In genomic region chr11:106373998-106374397, GRCm38 (mm10) we compare ENCODE assay signal across 15 mouse cellular contexts. TPM values are rescaled to one million over a fixed set of nuclear protein-coding genes. Genes with fewer than 3 reads are reported as not detected.
DNase-seq lines count a peak whose midpoint lies in the region; ATAC-seq and TF ChIP-seq lines count a peak whose summit lies in the region.
"Had no signal": no experiment of that assay in that cellular context is flagged by ENCODE, and none has a peak within 500 bp of the region (broad histone marks: within the 10 kb centered on the region; RNA-seq: fewer than 3 reads in every experiment).

No protein-coding gene starts in this region.

- no peaks in the 10 kb centered on the region for H3K27me3 ChIP-seq in heart, embryonic 14.5 days (ENCODE audit: control insufficient read depth, insufficient read depth, low read length)
- no peaks in the 10 kb centered on the region for H3K27me3 ChIP-seq in lung, embryonic 15.5 days
- H3K27me3 ChIP-seq in embryonic facial prominence, embryonic 13.5 days, result no peaks in the 10 kb centered on the region
- peaks cover 41% of the 10 kb centered on the region for H3K27me3 ChIP-seq in myocyte (ENCODE audit: control insufficient read depth, insufficient read depth, insufficient read length)
- H3K27me3 ChIP-seq: hindbrain, embryonic 12.5 days; midbrain, embryonic 12.5 days had no signal

- peak overlapping the region in 1 of 2 experiments; percentile 28; a peak in 1 of 4 replicates for H3K27ac ChIP-seq in heart, embryonic 14.5 days (replicated peaks in 1 of 2; ENCODE audit: control insufficient read depth in 1 of 2, insufficient read depth in 1 of 2, low read depth in 2 of 2, low read length in 2 of 2)
- peak overlapping the region; percentile 77 for H3K27ac ChIP-seq in lung, embryonic 15.5 days
- 0 out of 2 replicates have a peak overlapping the region, but pooled peaks have one; percentile 39 for H3K27ac ChIP-seq in embryonic facial prominence, embryonic 13.5 days
- H3K27ac ChIP-seq: hindbrain, embryonic 12.5 days; midbrain, embryonic 12.5 days had no signal

- no peak overlapping the region for H3K4me3 ChIP-seq in heart, embryonic 14.5 days (ENCODE audit: control insufficient read depth in 1 of 2, insufficient read depth in 1 of 2, low read depth in 1 of 2, low read length in 2 of 2)
- no peak overlapping the region for H3K4me3 ChIP-seq in lung, embryonic 15.5 days
- no peak overlapping the region for H3K4me3 ChIP-seq in embryonic facial prominence, embryonic 13.5 days
- no peak overlapping the region for H3K4me3 ChIP-seq in myocyte
- H3K4me3 ChIP-seq: hindbrain, embryonic 12.5 days; midbrain, embryonic 12.5 days had no signal

- no peak for DNase-seq in heart, adult 11 months
- DNase-seq in lung, postnatal 36 days, result no peak
- no peak for DNase-seq in cerebellum, adult 9-10 months
- DNase-seq: adrenal gland, postnatal 36 days; kidney, postnatal 14 days; left cerebral cortex, postnatal 4 days; liver, postnatal 0 days had no signal

- H3K9ac ChIP-seq in heart, embryonic 14.5 days (ENCODE audit: low read length), result no peak overlapping the region
- H3K9ac ChIP-seq in lung, embryonic 15.5 days, result no peak overlapping the region
- H3K9ac ChIP-seq in embryonic facial prominence, embryonic 13.5 days, result peak overlapping the region; percentile 21; the same call in 1 of the 2 replicates
- H3K9ac ChIP-seq: hindbrain, embryonic 12.5 days; liver, postnatal 0 days; midbrain, embryonic 12.5 days had no signal

- H3ac ChIP-seq in myocyte (ENCODE audit: control insufficient read depth, insufficient read length), result no peak overlapping the region

- ATAC-seq in heart, embryonic 14.5 days (ENCODE audit: insufficient number of reproducible peaks, insufficient read depth, low FRiP score, low read depth), result 0 out of 2 replicates have a peak, but pooled peaks have one; percentile 44
- 0 out of 2 replicates have a peak, but pooled peaks have one; percentile 32 for ATAC-seq in lung, embryonic 15.5 days (ENCODE audit: borderline replicate concordance, extremely low read depth, low FRiP score, low TSS enrichment)
- no peak for ATAC-seq in embryonic facial prominence, embryonic 13.5 days (ENCODE audit: insufficient number of reproducible peaks, insufficient read depth, low FRiP score, low TSS enrichment, low read depth)
- ATAC-seq: liver, postnatal 0 days had no signal

- no peak for TF ChIP-seq POLR2A in myocyte (IDR thresholded peaks at IDR 0.05; ENCODE audit: insufficient read length, low read depth)

- WGBS in heart, embryonic 14.5 days, result 32% methylated on average over 11 of the region's 11 CpGs
- 17% methylated on average over 11 of the region's 11 CpGs for WGBS in lung, embryonic 15.5 days
- WGBS in embryonic facial prominence, embryonic 13.5 days, result 34% methylated on average over 11 of the region's 11 CpGs

- peaks cover 7% of the 10 kb centered on the region for H3K36me3 ChIP-seq in heart, embryonic 14.5 days (ENCODE audit: control insufficient read depth, insufficient read depth, low read length)
- H3K36me3 ChIP-seq in lung, embryonic 15.5 days, result no peaks in the 10 kb centered on the region
- H3K36me3 ChIP-seq in embryonic facial prominence, embryonic 13.5 days, result no peaks in the 10 kb centered on the region
- H3K36me3 ChIP-seq in myocyte (ENCODE audit: control insufficient read depth, insufficient read depth), result no peaks in the 10 kb centered on the region
- H3K36me3 ChIP-seq: hindbrain, embryonic 12.5 days; midbrain, embryonic 12.5 days had no signal

- no peaks in the 10 kb centered on the region for H3K9me3 ChIP-seq in heart, embryonic 14.5 days (ENCODE audit: control insufficient read depth, low read length)
- H3K9me3 ChIP-seq in lung, embryonic 15.5 days, result no peaks in the 10 kb centered on the region
- H3K9me3 ChIP-seq in embryonic facial prominence, embryonic 13.5 days, result no peaks in the 10 kb centered on the region
- H3K9me3 ChIP-seq: hindbrain, embryonic 12.5 days; midbrain, embryonic 12.5 days had no signal

- peaks cover 5% of the 10 kb centered on the region in 2 experiments; a peak in 2 of 4 replicates for H3K4me1 ChIP-seq in heart, embryonic 14.5 days (ENCODE audit: control insufficient read depth in 2 of 2, insufficient read depth in 2 of 2, low read length in 2 of 2)
- H3K4me1 ChIP-seq in lung, embryonic 15.5 days, result peaks cover 17% of the 10 kb centered on the region
- peaks cover 13% of the 10 kb centered on the region for H3K4me1 ChIP-seq in embryonic facial prominence, embryonic 13.5 days
- H3K4me1 ChIP-seq: midbrain, embryonic 12.5 days had no signal

- H3K4me2 ChIP-seq in heart, embryonic 14.5 days (ENCODE audit: low read length), result no peak overlapping the region
- H3K4me2 ChIP-seq in lung, embryonic 15.5 days, result no peak overlapping the region
- no peak overlapping the region for H3K4me2 ChIP-seq in embryonic facial prominence, embryonic 13.5 days
- H3K4me2 ChIP-seq in myocyte (ENCODE audit: low read depth), result peak overlapping the region; percentile 3
- H3K4me2 ChIP-seq: hindbrain, embryonic 12.5 days; midbrain, embryonic 12.5 days had no signal

- H3K79me2 ChIP-seq in myocyte (ENCODE audit: control insufficient read depth, insufficient read depth), result no peaks in the 10 kb centered on the region

TF ChIP-seq in myocyte, 11 proteins besides CTCF, POLR2A, EP300 and RAD21:
- no peak for TF ChIP-seq CEBPB (IDR thresholded peaks at IDR 0.05; ENCODE audit: insufficient read depth, poor library complexity, severe bottlenecking)
- TF ChIP-seq MYOG (IDR thresholded peaks at IDR 0.05; ENCODE audit: control insufficient read depth in 1 of 3, insufficient read depth in 1 of 3, insufficient read length in 2 of 3, low read depth in 2 of 3), result peak in 1 of 3 experiments; percentile 57
- TF ChIP-seq MYOD1 (IDR thresholded peaks at IDR 0.05; ENCODE audit: control insufficient read depth in 1 of 3, insufficient read length in 2 of 3, low read depth in 2 of 3), result peak in 1 of 3 experiments; percentile 80

RNA-seq across cellular contexts. Expression of gene Prr29, which starts 8.7 kb away (rescaled TPM):
- polyA plus RNA-seq in heart, embryonic 14.5 days (2014; fragmentation: Nextera tagmentation; extraction: Ambion mirVana), result 0.35 TPM in 1 of 2 replicates, not detected in the other
- 0.93 and 1.1 TPM in 2 replicates for polyA plus RNA-seq in lung, embryonic 15.5 days (2015; fragmentation: Nextera tagmentation; extraction: Ambion mirVana)
- 0.33 TPM in 1 of 2 replicates, not detected in the other for polyA plus RNA-seq in embryonic facial prominence, embryonic 13.5 days (2015; fragmentation: Nextera tagmentation; extraction: Ambion mirVana)
- polyA plus RNA-seq in myocyte (2012; fragmentation: generic; extraction: Trizol), result 0.32 TPM
- polyA plus RNA-seq: forebrain, embryonic 11.5 days; hindbrain, embryonic 12.5 days; liver, postnatal 0 days; midbrain, embryonic 12.5 days; neural tube, embryonic 11.5 days had no signal

RNA-seq across cellular contexts. Expression of gene Icam2, which starts 13.9 kb away (rescaled TPM):
- 105 and 108 TPM in 2 replicates for polyA plus RNA-seq in heart, embryonic 14.5 days (2014; fragmentation: Nextera tagmentation; extraction: Ambion mirVana)
- 93.5 and 99.2 TPM in 2 replicates for polyA plus RNA-seq in lung, embryonic 15.5 days (2015; fragmentation: Nextera tagmentation; extraction: Ambion mirVana)
- 26.2 and 32.6 TPM in 2 replicates for polyA plus RNA-seq in embryonic facial prominence, embryonic 13.5 days (2015; fragmentation: Nextera tagmentation; extraction: Ambion mirVana)
- not detected for polyA plus RNA-seq in myocyte (2012; fragmentation: generic; extraction: Trizol)

RNA-seq across cellular contexts. Expression of gene Scn4a, which starts 20.9 kb away (rescaled TPM):
- 0.07 and 0.42 TPM in 2 replicates for polyA plus RNA-seq in heart, embryonic 14.5 days (2014; fragmentation: Nextera tagmentation; extraction: Ambion mirVana)
- polyA plus RNA-seq in lung, embryonic 15.5 days (2015; fragmentation: Nextera tagmentation; extraction: Ambion mirVana), result 0.06 and 0.16 TPM in 2 replicates
- 0.14 and 0.28 TPM in 2 replicates for polyA plus RNA-seq in embryonic facial prominence, embryonic 13.5 days (2015; fragmentation: Nextera tagmentation; extraction: Ambion mirVana)
- 15.3 TPM for polyA plus RNA-seq in myocyte (2012; fragmentation: generic; extraction: Trizol)
- polyA plus RNA-seq: forebrain, embryonic 11.5 days; hindbrain, embryonic 12.5 days; midbrain, embryonic 12.5 days had no signal

RNA-seq across cellular contexts. Expression of gene Cd79b, which starts 59.4 kb away (rescaled TPM):
- polyA plus RNA-seq in heart, embryonic 14.5 days (2014; fragmentation: Nextera tagmentation; extraction: Ambion mirVana), result 0.95 and 1.4 TPM in 2 replicates
- polyA plus RNA-seq in lung, embryonic 15.5 days (2015; fragmentation: Nextera tagmentation; extraction: Ambion mirVana), result 4.2 TPM in 2 replicates
- polyA plus RNA-seq in embryonic facial prominence, embryonic 13.5 days (2015; fragmentation: Nextera tagmentation; extraction: Ambion mirVana), result 1.8 and 2.1 TPM in 2 replicates
- not detected for polyA plus RNA-seq in myocyte (2012; fragmentation: generic; extraction: Trizol)

Comparison
In these comparisons a context has a peak if more than half of its experiments do, and no peak if none do; other contexts are left out.
1. RNA of gene Icam2, which starts 13.9 kb away (polyA plus RNA-seq): 105 to 108 TPM in heart, embryonic 14.5 days, 93.5 to 99.2 TPM in lung, embryonic 15.5 days and 26.2 to 32.6 TPM in embryonic facial prominence, embryonic 13.5 days; not detected in myocyte (single experiment); every median in the first group is over 10 times any median in the second.
2. RNA of gene Scn4a, which starts 20.9 kb away (polyA plus RNA-seq): 15.3 TPM in myocyte (single experiment); 0.06 to 0.16 TPM in lung, embryonic 15.5 days, 0.14 to 0.28 TPM in embryonic facial prominence, embryonic 13.5 days and 0.07 to 0.42 TPM in heart, embryonic 14.5 days; every median in the first group is over 10 times any median in the second.